ENCODE assay signal across 8 mouse cellular contexts in genomic region chr9:100569798-100570625, GRCm38 (mm10). TPM values are rescaled to one million over a fixed set of nuclear protein-coding genes. Genes with fewer than 3 reads are reported as not detected.
DNase-seq lines count a peak whose midpoint lies in the region; ATAC-seq and TF ChIP-seq lines count a peak whose summit lies in the region.

No protein-coding gene starts in this region.

- H3K4me3 ChIP-seq in hindbrain, embryonic 16.5 days (ENCODE audit: low read length): peak overlapping the region; percentile 75
- peak overlapping the region; percentile 80 for H3K4me3 ChIP-seq in left cerebral cortex, adult 2 months

- H3K9me3 ChIP-seq in hindbrain, embryonic 16.5 days (ENCODE audit: control insufficient read depth, low read length): no peaks in the 10 kb centered on the region

- 8% methylated on average over 32 of the region's 32 CpGs for WGBS in hindbrain, embryonic 16.5 days

- ATAC-seq in hindbrain, embryonic 16.5 days: peak; percentile 75

- H3K9ac ChIP-seq in hindbrain, embryonic 16.5 days (ENCODE audit: low read depth, low read length): peak overlapping the region; percentile 81

- peak overlapping the region; percentile 78 for H3K4me2 ChIP-seq in hindbrain, embryonic 16.5 days (ENCODE audit: low read length)

- intact Hi-C loops in left cerebral cortex, adult 2 months (cut with DNase I): loop anchor here (2.0 to 5.0 kb wide), 3 partner anchors 23 to 73 kb away; partner anchors contain the start of gene Nck1

- peak; percentile 24 for TF ChIP-seq CTCF in left cerebral cortex, adult 2 months (IDR thresholded peaks at IDR 0.05)

- H3K27me3 ChIP-seq in hindbrain, embryonic 16.5 days (replicated peaks; ENCODE audit: control insufficient read depth, insufficient read depth, low read length): no peaks in the 10 kb centered on the region

- peak; percentile 81 for DNase-seq in adrenal gland, adult 2 months
- DNase-seq in cerebellum, postnatal 10 days: peak; percentile 87 to 88
- DNase-seq in frontal cortex, postnatal 36 days (ENCODE audit: low spot score in 2 of 2): peak; percentile 39 to 44
- peak; percentile 34 to 56 for DNase-seq in left cerebral cortex, adult 2 months (ENCODE audit: extremely low spot score in 1 of 2, low spot score in 2 of 2)
- peak; percentile 79 for DNase-seq in lung, postnatal 36 days
- DNase-seq in right cerebral cortex, postnatal 14 days: peak; percentile 49
- no peak for DNase-seq in spleen, postnatal 14 days (ENCODE audit: low spot score in 2 of 2)

- H3K4me1 ChIP-seq in hindbrain, embryonic 16.5 days (ENCODE audit: control insufficient read depth, insufficient read depth, low read depth, low read length): peaks cover 8% of the 10 kb centered on the region; the same call in 1 of the 2 replicates

- no peaks in the 10 kb centered on the region for H3K36me3 ChIP-seq in hindbrain, embryonic 16.5 days (ENCODE audit: control insufficient read depth, insufficient read depth, low read length)

- peak overlapping the region; percentile 62; the same call in 1 of the 2 replicates for H3K27ac ChIP-seq in hindbrain, embryonic 16.5 days (ENCODE audit: low read depth, low read length)
- H3K27ac ChIP-seq in left cerebral cortex, adult 2 months: peak overlapping the region; percentile 83

RNA-seq across cellular contexts. Expression of gene Slc35g2, which starts 0.9 kb away (rescaled TPM):
- total RNA-seq in adrenal gland, adult 2 months (2021): 10 to 100 TPM in 1 of 2 experiments, 1 to 10 TPM in 1; 6.2 to 13.2 TPM
- 0.95 and 1.8 TPM in 2 replicates for polyA plus RNA-seq in adrenal gland, adult 2 months (2012; rRNA removed)
- 24.3 and 33.0 TPM in 2 replicates for polyA plus RNA-seq in hindbrain, embryonic 16.5 days (2015; fragmentation: Nextera tagmentation; extraction: Ambion mirVana)
- total RNA-seq in left cerebral cortex, adult 2 months (2021): 10 to 100 TPM; 19.4 to 23.0 TPM

RNA-seq across cellular contexts. Expression of gene Nck1, which starts 24.1 kb away (rescaled TPM):
- 10 to 100 TPM; 45.5 to 46.7 TPM for total RNA-seq in adrenal gland, adult 2 months (2021)
- polyA plus RNA-seq in adrenal gland, adult 2 months (2012; rRNA removed): 0.29 and 0.39 TPM in 2 replicates
- 60.3 and 61.6 TPM in 2 replicates for polyA plus RNA-seq in hindbrain, embryonic 16.5 days (2015; fragmentation: Nextera tagmentation; extraction: Ambion mirVana)
- total RNA-seq in left cerebral cortex, adult 2 months (2021): 10 to 100 TPM; 33.1 to 35.6 TPM

RNA-seq across cellular contexts. Expression of gene Stag1, which starts 27.6 kb away (rescaled TPM):
- total RNA-seq in adrenal gland, adult 2 months (2021): 10 to 100 TPM; 29.1 to 37.7 TPM
- polyA plus RNA-seq in adrenal gland, adult 2 months (2012; rRNA removed): 1.7 and 2.7 TPM in 2 replicates
- polyA plus RNA-seq in hindbrain, embryonic 16.5 days (2015; fragmentation: Nextera tagmentation; extraction: Ambion mirVana): 21.9 and 23.4 TPM in 2 replicates
- 10 to 100 TPM; 65.0 to 66.2 TPM for total RNA-seq in left cerebral cortex, adult 2 months (2021)

Comparison
In these comparisons a context has a peak if more than half of its experiments do, and no peak if none do; other contexts are left out.
1. DNase-seq: peak in adrenal gland, adult 2 months (single experiment), cerebellum, postnatal 10 days (2 of 2), frontal cortex, postnatal 36 days (2 of 2), left cerebral cortex, adult 2 months (2 of 2), lung, postnatal 36 days (single experiment) and right cerebral cortex, postnatal 14 days (single experiment); none in spleen, postnatal 14 days (0 of 2).